Mouse (Mus musculus) cortical plate, adult 2 months (tissue): ENCODE data around the gene Nprl3.

Source experiments
- CTCF ChIP-seq: fragments of 200-500 bp; IDR thresholded peaks from 2 replicates; pipeline ENCODE4 v1.5.1; 2011; ENCODE audit warnings: mild to moderate bottlenecking, control low read depth, low read length; ENCODE audit not compliant: insufficient read depth; ENCODE audit errors: extremely low read depth
- POLR2A ChIP-seq: fragments of 200-500 bp; IDR thresholded peaks from 2 replicates; pipeline ENCODE4 v1.6.1; 2011; ENCODE audit warnings: mild to moderate bottlenecking, low read length, control low read depth; ENCODE audit not compliant: insufficient read depth; ENCODE audit errors: extremely low read depth

DNA sequence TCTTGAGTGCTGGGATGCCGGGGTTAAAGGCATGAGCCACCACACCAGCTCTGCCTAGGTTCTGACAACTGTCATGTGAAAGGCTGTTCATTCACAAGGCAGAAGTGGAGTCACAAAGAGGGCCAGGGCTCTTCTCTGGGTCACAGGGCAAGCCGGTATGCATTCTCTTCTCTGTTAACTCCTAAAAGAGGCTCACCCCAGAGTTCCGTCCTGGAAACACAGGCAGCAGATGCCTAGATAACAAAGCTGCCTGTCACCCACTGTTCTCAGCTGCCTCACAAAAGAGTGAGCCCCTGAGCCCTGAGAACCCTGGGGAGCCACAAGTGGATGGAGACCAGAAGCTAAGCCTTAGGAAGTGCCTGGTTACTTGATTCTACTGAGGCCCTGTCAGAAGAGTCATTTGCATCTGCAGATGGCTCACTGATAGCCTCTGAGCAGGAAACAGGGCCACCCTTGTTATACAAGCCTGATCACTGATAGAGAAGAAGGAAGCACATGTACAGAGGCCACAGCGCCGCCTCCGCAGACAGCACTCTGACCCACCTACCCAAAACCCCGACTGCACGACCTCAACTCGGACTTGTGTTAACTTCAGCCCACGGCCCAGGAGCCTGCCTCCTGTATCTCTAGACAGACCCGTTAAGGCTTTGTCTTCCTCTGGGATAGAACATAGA is 71.5 kb downstream of the Nprl3 start:
- TF ChIP-seq POLR2A (no peak), CTCF (no peak)
